Mouse (Mus musculus) C2C12 (cell line): Measurements from ENCODE around the gene Arid5b. TPM values are rescaled to one million over a fixed set of nuclear protein-coding genes. Genes with fewer than 3 reads are reported as not detected.

Experiments used
- H3K27me3 ChIP-seq: one replicate; pipeline ENCODE4 v1.6.1; 2011; ENCODE audit not compliant: control insufficient read depth, insufficient read depth, insufficient read length
- H3K36me3 ChIP-seq: one replicate; pipeline ENCODE4 v1.6.1; 2011; ENCODE audit not compliant: control insufficient read depth, insufficient read depth
- H3K4me3 ChIP-seq: one replicate; pipeline ENCODE4 v1.5.1; 2011; ENCODE audit warnings: mild to moderate bottlenecking, control low read depth; ENCODE audit not compliant: poor library complexity, insufficient read depth, severe bottlenecking
- H3K79me2 ChIP-seq: one replicate; pipeline ENCODE4 v1.6.1; 2011; ENCODE audit not compliant: control insufficient read depth, insufficient read depth
- H3K79me3 ChIP-seq: one replicate; pipeline ENCODE4 v1.6.1; 2011; ENCODE audit warnings: low read depth, control low read depth
- H3ac ChIP-seq: one replicate; pipeline ENCODE3; 2011; ENCODE audit warnings: low read depth; ENCODE audit not compliant: control insufficient read depth, insufficient read length
- CEBPB ChIP-seq: IDR thresholded peaks from one replicate; pipeline ENCODE4 v1.6.1; 2011; ENCODE audit warnings: low read depth, mild to moderate bottlenecking, control low read depth, moderate library complexity
- CTCF ChIP-seq: IDR thresholded peaks from one replicate; pipeline ENCODE4 v1.5.1; 2011; ENCODE audit not compliant: control insufficient read depth, insufficient read depth, insufficient read length
- FOSL1 ChIP-seq: IDR thresholded peaks from one replicate; pipeline ENCODE4 v1.8.0; 2011; ENCODE audit warnings: mild to moderate bottlenecking, low read length; ENCODE audit not compliant: poor library complexity, insufficient read depth, severe bottlenecking
- MAX ChIP-seq: IDR thresholded peaks from one replicate; pipeline ENCODE4 v1.6.1; 2011; ENCODE audit warnings: mild to moderate bottlenecking, control low read depth
- MYOD1 ChIP-seq: IDR thresholded peaks from one replicate; pipeline ENCODE4 v1.6.1; 2011; ENCODE audit warnings: low read depth; ENCODE audit not compliant: control insufficient read depth, insufficient read length
- MYOG ChIP-seq: IDR thresholded peaks from one replicate; pipeline ENCODE4 v1.6.1; 2011; ENCODE audit not compliant: control insufficient read depth, insufficient read length; ENCODE audit errors: extremely low read depth
- USF1 ChIP-seq: IDR thresholded peaks from one replicate; pipeline ENCODE4 v1.6.1; 2011; ENCODE audit warnings: low read depth, mild to moderate bottlenecking, control low read depth, moderate library complexity
- polyA plus RNA-seq: library from polyadenylated mRNA; unstranded; fragments of >200 nt; fragmentation: generic; extraction: Trizol; gene quantifications from one replicate; pipeline ENCODE4 v1.2.1, GENCODE M21; 2012; ENCODE audit warnings: missing spikeins

The Arid5b gene
- polyA plus RNA-seq, 1 experiment: 6.0 TPM

DNA sequence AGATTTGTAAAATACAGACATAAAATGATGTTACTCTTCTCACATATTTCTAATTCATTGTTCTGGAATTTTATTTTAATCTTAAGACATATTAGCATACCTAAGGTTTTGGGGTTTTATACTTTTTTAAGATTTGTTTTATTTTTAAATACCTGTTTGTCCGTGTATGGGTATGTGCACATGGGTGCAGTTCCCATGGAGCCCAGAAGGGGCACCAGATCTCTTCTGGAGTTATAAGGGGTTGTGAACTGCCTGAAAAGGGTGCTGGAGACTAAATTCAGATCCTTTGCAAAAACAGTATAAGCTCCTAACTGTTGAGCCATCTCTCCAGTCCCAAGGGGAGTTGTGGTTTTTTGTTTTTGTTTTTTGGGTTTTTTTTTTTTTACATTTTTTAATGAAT is 220.2 kb downstream of the Arid5b start:
- TF ChIP-seq MYOG: no peak
- TF ChIP-seq MYOD1: no peak
- Histone ChIP-seq H3K79me2 (no peaks in the 10 kb centered on the region), H3ac (no peak overlapping the region), H3K36me3 (no peaks in the 10 kb centered on the region), H3K79me3 (no peaks in the 10 kb centered on the region), H3K27me3 (no peaks in the 10 kb centered on the region), H3K4me3 (no peak overlapping the region)

DNA sequence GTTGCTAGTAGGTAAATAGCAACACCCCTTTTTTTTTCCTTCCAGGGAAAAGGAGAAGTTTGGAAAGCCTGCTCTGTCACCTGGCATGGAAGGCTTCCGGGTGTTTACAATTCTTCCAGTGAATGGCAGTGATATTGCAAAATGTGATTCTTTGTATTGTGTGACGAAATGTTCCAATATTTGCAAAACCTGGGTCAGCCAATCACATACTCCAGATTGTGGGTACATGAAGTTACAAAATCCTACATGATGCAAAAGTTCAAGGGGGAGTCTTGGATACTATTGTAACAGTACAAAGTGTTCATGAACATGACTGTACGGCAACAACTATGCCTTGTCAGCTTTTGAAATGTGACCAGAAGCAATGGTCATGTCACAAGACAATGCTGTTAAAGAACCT is 220.7 kb downstream of the Arid5b start:
- TF ChIP-seq MYOG (no peak), MAX (no peak), CTCF (no peak), CEBPB (no peak), FOSL1 (no peak), USF1 (no peak), MYOD1 (no peak)
- no peaks in the 10 kb centered on the region for H3K79me2 ChIP-seq
- H3K79me3 ChIP-seq: no peaks in the 10 kb centered on the region
- H3K27me3 ChIP-seq: no peaks in the 10 kb centered on the region
- no peaks in the 10 kb centered on the region for H3K36me3 ChIP-seq
- H3ac ChIP-seq: no peak overlapping the region
- no peak overlapping the region for H3K4me3 ChIP-seq

DNA sequence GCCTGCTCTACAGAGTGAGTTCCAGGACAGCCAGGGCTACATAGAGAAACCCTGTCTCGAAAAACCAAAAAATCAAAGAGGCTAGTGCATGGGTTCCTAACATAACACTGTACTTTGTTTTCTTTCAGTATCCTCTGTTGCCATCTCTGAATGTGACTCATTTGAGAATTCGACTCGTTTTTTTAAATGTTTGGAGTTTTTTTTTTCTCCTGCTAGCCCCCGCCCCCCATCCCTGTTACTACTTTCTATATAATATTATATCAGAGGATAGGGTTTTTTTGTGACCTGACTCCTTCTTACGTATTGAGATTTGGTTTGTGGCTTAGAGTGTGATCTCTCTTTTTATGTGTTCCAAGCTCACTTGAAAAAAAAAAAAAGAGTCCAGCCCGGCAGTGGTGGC is 223.8 kb downstream of the Arid5b start:
- Histone ChIP-seq H3ac (no peak overlapping the region), H3K79me2 (no peaks in the 10 kb centered on the region), H3K27me3 (no peaks in the 10 kb centered on the region), H3K36me3 (no peaks in the 10 kb centered on the region), H3K79me3 (no peaks in the 10 kb centered on the region), H3K4me3 (no peak overlapping the region)
- TF ChIP-seq FOSL1 (no peak), CTCF (no peak)

DNA sequence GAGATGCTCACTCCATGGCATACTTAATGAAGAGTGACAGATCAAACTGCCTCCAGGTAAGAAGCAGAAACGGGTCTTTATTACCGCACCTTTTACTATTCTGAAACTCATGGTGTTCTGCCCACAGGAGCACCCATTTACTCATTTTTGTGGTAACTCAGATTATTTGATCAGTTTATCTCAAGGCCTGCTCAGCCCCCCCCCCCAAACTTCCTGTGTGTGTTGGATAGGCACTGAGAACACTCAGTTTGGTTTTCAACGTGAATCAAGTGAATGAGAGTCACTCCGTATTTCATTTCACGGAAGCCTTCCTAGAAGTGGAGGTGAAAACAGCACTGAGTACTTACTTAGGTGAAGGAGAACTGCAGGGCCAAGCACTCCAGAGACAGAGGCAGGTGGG is 224.4 kb downstream of the Arid5b start:
- TF ChIP-seq FOSL1 (no peak), MAX (no peak), CEBPB (no peak), MYOD1 (no peak)
- Histone ChIP-seq H3K36me3 (no peaks in the 10 kb centered on the region), H3K79me3 (no peaks in the 10 kb centered on the region), H3K79me2 (no peaks in the 10 kb centered on the region), H3ac (no peak overlapping the region), H3K4me3 (no peak overlapping the region), H3K27me3 (no peaks in the 10 kb centered on the region)

DNA sequence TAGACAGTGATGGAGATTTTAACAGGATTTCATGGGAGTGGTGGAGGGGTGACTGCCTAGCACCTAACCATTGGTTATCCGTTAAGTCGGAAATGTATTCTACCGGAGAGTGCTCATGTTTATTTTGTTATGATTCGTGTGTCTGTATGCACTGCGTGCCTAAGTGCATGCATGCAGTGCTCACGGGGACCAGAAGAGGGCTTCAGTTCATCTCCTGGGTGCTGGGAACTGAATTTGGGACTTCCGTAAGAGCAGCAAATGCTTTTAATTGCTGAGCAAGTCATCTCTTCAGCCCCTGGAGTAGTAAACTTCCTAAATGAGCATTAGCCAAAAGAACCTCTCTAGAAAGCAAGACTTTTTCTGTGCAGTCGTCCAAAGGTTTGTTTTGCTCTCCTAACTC is 226.2 kb downstream of the Arid5b start:
- Histone ChIP-seq H3K79me3 (no peaks in the 10 kb centered on the region), H3K79me2 (no peaks in the 10 kb centered on the region), H3ac (no peak overlapping the region), H3K4me3 (no peak overlapping the region), H3K36me3 (no peaks in the 10 kb centered on the region), H3K27me3 (no peaks in the 10 kb centered on the region)
- TF ChIP-seq CTCF: no peak
- TF ChIP-seq MYOD1: no peak
- TF ChIP-seq MAX: no peak
- no peak for TF ChIP-seq FOSL1
- no peak for TF ChIP-seq USF1
- TF ChIP-seq CEBPB: no peak
- TF ChIP-seq MYOG: no peak

DNA sequence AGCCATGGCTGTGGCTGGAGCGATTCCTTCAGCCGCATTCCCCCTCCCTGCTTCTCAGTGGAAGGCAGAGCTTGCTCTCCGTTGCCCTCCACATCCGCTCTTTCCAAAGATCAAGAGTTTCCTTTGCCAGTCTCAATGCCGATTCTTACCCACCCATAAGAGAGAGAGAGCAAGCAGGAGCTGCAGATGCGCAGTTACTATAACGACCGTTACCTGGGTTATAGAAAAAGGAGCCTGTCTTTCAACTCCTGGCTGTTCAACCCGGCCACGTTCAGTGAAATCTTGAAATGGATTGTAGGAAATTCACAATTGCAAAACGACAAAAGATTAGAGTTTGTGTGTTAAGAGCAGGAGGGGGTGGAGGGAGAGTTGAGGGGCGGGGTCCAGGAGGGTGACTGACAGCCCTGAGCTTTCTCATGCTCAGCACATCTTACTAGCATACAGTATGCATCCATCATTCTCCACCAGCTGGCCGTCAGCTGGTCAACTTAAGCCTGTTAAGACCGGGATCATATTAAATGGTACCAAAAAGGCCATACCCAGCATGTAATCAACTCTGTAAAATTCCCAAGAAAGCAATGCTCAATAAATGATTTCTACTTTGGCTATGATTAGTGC is 227.1 kb downstream of the Arid5b start:
- H3ac ChIP-seq: no peak overlapping the region
- H3K36me3 ChIP-seq: no peaks in the 10 kb centered on the region
- TF ChIP-seq CTCF: no peak
- TF ChIP-seq MYOD1: no peak
- TF ChIP-seq MAX: no peak
- H3K79me2 ChIP-seq: no peaks in the 10 kb centered on the region
- H3K4me3 ChIP-seq: no peak overlapping the region
- H3K27me3 ChIP-seq: no peaks in the 10 kb centered on the region
- no peaks in the 10 kb centered on the region for H3K79me3 ChIP-seq

DNA sequence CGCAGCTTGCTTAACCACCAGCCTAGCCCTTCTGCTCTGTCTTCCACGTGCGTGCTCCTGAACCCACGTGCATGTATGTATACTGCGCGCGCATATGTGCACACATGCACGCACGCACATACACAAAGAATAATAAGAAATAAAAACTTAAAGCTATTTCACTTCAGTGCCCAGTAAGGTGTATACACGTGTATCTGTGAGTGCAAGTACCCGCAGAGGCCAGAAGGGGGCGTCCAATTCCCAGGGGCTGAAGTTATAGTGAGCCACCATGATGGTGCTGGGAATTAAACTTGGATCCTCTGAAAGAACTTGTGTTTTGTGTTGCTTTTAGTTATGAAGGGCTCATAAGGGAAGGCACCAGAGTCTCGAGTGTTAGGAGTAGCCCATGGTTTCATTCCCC is 227.7 kb downstream of the Arid5b start:
- H3K27me3 ChIP-seq: no peaks in the 10 kb centered on the region
- H3K4me3 ChIP-seq: no peak overlapping the region
- no peak overlapping the region for H3ac ChIP-seq
- no peak for TF ChIP-seq CEBPB
- TF ChIP-seq MAX: no peak
- TF ChIP-seq CTCF: no peak
- TF ChIP-seq FOSL1: no peak
- no peak for TF ChIP-seq MYOD1
- no peak for TF ChIP-seq USF1
- no peaks in the 10 kb centered on the region for H3K79me2 ChIP-seq
- H3K79me3 ChIP-seq: no peaks in the 10 kb centered on the region
- no peaks in the 10 kb centered on the region for H3K36me3 ChIP-seq
